Mouse (Mus musculus): ENCODE results near the gene Hmbs. TPM values are rescaled to one million over a fixed set of nuclear protein-coding genes. Genes with fewer than 3 reads are reported as not detected.
"Not testable (repeated sequence)": the region's sequence is repeated elsewhere in the genome, so short reads cannot be mapped to it uniquely, and the experiment has no call there.

Gene Hmbs
- total RNA-seq, 2 experiments from 2014 or later: 86.7 to 101 TPM

DNA sequence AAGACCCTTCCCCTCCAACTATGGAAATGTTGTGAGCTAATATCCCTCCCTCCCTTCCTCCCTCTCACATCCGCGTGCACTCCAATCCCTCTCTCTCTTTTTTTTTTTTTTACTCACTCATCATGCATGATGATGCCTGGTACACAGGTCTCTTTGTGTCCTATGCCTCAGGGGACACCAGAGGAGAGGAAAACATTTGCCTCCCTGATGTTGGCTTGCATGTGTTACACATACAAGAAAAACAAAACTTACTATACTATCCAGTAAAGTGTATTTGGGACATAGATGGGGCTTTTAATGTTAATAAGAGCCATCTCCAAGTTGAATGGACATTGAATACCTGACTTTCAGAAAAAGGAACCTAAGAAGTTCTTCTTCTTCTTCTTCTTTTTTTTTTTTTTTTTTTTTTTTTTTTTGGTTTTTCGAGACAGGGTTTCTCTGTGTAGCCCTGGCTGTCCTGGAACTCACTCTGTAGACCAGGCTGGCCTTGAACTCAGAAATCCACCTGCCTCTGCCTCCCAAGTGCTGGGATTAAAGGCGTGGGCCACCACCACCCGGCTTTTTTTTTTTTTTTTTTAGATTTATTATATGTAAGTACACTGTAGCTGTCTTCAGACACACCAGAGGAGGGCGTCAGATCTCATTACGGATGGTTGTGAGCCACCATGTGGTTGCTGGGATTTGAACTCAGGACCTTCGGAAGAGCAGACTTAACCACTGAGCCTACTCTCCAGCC is 18.8 kb downstream of the Hmbs start:
- not testable (repeated sequence) for DNase-seq

- DNase-seq: peak; percentile 60
These were observed 19.9 kb downstream of the Hmbs start for GRCm38 (mm10) chr9:44324147-44324546.

DNA sequence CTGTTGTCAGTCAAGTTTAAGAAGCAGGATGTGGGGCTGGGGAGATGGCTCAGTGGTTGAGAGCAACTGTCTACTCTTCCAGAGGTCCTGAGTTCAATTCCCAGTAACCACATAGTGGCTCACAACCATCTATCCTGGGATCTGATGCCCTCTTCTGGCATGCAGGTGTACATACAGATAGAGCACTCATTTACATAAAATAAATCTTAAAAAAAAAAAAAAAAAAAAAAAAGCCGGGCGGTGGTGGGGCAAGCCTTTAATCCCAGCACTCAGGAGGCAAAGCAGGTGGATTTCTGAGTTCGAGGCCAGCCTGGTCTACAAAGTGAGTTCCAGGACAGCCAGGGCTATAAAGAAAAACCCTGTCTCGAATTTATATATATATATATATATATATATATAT is 20.4 kb downstream of the Hmbs start:
- DNase-seq: not testable (repeated sequence)

- DNase-seq: no peak
These were observed 23.3 kb downstream of the Hmbs start for GRCm38 (mm10) chr9:44320799-44321133.

- peak; percentile 91 for DNase-seq
These were observed 23.9 kb downstream of the Hmbs start, which contains the start of gene C2cd2l for GRCm38 (mm10) chr9:44319887-44320798. Gene C2cd2l, minus strand, starts transcription at chr9:44320285.

DNA sequence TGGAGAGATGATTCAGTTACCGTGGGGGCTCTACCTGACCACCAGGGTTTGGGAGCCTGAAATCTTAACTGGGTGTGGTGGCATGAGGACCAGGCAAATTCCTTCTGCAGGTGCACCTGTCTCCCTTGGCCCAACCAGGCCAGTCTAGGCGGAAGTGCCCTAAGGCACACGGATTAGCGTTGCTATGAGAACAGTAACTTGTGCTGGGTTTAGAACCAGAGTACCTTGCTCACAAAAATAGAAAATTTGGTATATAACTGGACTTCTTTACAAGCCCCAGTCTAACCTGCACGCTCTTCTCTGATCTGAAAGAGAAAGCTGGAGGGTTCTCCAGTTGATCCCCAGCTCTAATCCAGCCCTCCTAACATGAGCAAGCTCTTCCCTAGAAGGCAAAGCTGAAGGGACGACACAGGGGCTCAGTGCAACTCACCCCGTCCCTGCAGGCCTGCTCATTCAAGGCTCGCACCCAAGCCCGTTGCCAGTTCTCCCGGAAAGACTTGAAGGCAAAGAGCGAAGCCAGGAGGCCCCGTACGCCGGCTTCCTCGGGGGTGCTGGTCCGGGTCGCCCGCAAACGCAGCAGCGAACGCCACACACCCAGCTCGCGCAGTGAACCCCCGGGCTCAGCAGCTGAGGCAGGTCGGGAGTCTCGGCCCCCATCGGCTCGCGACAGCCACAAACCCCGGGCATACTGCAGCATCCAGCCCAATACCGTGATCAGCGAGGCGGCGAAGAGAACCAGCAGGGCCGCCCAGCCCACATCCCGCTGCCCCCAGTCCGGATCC is 24.7 kb downstream of the Hmbs start:
- DNase-seq: peak; percentile 56

DNA sequence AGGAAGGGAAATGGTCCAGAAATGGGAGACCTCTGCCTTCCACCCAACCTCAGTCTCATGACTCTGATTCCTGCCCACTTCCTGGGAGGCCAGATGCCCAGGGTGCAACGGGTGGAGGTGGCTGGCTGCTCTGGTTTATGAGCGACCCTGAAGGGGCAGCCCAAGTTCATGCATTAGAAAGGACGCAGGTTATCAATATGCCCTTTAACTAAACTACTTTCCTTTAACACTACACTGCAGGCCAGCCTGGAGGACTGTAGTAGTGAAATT is 25.3 kb downstream of the Hmbs start:
- DNase-seq: no peak

- DNase-seq: peak; percentile 46
These were observed 25.8 kb downstream of the Hmbs start for GRCm38 (mm10) chr9:44318076-44318825.

GRCm38 (mm10) chr9:44317452-44317851 is 26.6 kb downstream of the Hmbs start:
- DNase-seq: no peak

DNA sequence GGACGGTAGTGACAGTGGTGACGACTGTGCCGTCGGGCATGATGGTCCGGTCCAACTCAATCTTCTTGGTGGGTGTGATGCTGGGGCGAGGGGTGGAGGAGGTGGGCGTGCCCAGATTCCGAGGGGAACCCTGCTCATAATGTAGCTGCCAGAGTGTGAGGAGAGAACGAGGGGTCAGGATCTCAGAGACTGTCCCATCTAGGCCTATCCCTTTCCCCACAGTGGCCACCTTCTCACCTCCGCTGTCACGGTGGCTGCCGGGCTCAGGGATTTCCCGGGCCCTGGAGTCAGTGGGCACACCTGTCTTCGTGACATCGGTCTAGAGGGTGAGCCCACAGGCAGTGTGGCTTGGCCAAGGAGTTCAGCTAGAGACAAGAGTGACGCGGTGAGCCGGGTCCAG is 29.1 kb downstream of the Hmbs start:
- DNase-seq: no peak

GRCm38 (mm10) chr9:44314257-44314547 is 29.8 kb downstream of the Hmbs start:
- DNase-seq: no peak

DNA sequence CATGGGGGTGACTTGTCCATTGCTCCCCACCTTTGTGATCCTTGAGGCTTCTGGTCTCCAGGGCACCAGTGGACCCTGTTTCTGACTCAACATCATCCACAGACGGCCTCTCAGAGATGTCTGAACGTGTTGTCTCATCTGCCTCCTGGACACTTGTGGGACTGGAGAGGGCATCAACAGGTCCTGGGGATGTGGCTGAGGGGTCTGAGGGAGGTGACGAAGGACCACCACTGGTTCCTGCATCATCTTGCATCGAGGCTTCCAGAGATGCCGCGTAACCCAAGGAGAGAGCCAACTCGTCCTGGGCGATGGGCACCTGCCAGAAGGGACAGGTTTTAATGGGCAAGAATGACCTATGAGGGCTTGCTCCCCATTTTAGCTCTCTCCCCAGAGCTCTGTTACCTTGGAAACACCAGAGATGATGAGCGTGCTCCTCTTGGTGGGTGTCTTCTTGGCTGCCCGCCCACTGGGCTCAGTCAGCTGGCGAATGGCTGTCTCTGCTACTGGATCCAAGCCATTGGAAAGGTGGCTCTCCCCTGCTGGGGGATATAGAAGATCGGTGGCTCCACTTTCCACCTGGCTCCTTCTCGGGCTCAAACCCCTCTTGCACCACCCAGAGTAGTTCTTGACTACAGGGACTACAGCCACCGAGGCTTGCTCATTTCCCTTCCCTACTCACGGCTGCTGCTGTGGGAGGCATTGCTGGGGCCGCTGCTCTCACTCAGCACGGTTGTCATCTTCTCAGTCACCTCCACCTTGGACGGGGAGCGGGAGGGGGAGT is 30.4 kb downstream of the Hmbs start:
- no peak for DNase-seq

GRCm38 (mm10) chr9:44311136-44312134 is 32.6 kb downstream of the Hmbs start:
- DNase-seq: peak; percentile 28

- DNase-seq: no peak
These were observed 33.3 kb downstream of the Hmbs start for GRCm38 (mm10) chr9:44310750-44311135.

DNA sequence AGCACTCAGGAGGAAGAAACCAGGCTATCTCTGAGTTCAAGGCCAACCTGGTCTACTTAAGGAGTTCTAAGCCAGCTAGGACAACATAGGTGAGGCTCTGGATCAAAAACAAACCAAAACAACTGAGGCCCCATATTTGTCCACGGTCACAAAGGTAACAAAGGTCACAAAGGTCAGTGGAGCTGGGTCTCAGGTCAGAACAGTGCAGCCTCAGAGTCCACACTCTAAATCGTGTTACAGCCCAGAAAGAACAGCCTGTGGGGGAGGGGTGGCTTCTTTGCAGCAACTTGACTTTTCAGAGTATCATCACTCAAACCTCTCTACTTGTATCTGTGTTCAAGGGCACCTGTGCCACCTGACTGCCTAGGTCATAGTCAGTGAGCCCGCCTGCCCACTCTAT is 34.3 kb downstream of the Hmbs start:
- DNase-seq: peak; percentile 30

GRCm38 (mm10) chr9:44307248-44307647 is 36.8 kb downstream of the Hmbs start:
- DNase-seq: no peak

GRCm38 (mm10) chr9:44306532-44306931 is 37.5 kb downstream of the Hmbs start:
- DNase-seq: no peak

DNA sequence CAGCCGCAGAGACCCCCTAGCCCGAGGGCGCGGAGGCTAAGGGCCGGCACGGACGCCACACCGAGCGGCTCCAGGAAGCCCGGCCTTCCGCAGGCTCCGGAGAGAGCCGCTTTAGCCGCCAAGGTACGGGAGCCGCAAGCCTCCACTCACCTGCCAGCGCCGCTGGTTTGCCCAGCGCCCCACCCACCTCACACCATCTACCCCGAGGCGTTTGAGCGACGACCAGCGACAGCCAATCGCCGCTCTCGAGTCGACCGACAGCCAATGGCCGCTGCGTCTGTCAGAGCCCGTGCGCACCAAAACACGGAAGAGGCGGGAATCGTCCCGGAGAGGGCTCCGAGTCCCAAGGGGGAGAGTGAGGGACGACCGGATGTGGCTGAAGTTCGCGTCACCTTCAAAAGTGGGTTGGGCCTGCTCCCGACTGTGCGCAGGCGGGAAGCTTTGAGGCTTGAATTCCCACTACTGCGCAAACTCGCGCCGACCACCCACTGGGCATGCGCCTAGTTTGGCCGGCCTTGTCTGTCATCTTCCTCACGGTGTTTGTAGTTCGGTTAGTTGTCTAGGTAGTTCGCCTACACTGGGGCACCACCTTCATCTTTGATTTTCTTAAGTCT is 38.5 kb downstream of the Hmbs start, which contains the start of gene Hinfp:
Gene Hinfp (minus strand): TSS at position 206 of the 614 bp plus-strand sequence.
- DNase-seq: peak; percentile 99

DNA sequence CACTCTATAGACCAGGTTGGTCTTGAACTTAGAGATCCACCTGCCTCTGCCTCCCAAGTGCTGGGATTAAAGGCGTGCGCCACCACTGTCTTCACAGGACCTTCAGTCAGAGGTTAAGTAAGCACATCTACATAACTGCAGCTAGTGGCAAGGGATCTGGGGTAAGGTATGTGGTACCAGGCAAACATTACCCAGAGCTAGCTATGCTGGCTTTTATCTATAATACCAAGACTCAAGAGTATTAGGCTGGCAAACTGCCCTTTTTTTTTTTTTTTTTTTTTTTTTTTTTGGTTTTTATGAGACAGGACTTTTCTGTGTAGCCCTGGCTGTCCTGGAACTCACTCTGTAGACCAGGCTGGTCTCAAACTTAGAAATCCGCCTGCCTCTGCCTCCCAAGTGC is 44.0 kb downstream of the Hmbs start:
- DNase-seq: not testable (repeated sequence)

GRCm38 (mm10) chr9:44292490-44292889 is 51.5 kb downstream of the Hmbs start:
- DNase-seq: peak; percentile 50
